Mouse (Mus musculus) gonadal fat pad, adult 2 months (tissue): ENCODE data around the gene Gm1140. TPM values are rescaled to one million over a fixed set of nuclear protein-coding genes. Genes with fewer than 3 reads are reported as not detected.
"Not testable (repeated sequence)": the region's sequence is repeated elsewhere in the genome, so short reads cannot be mapped to it uniquely, and the experiment has no call there.

Experiments used
- DNase-seq: peaks from one replicate; pipeline ENCODE4 v3.0.0-alpha.2; 2012; ENCODE audit warnings: low read depth
- polyA plus RNA-seq: library from polyadenylated mRNA; depleted of rRNA; stranded (reverse); fragments of >200 nt; gene quantifications from 2 replicates; pipeline ENCODE4 v1.2.3, GENCODE M21; 2012; rRNA removed

Gm1140 gene
- not detected in 2 replicates for polyA plus RNA-seq

- not testable (repeated sequence) for DNase-seq
Measured at GRCm38 (mm10) chrX:67693462-67693861, at the start of gene Gm1140. TSS of gene Gm1140 (minus strand) at chrX:67693562.

GRCm38 (mm10) chrX:67695398-67695797, 2.0 kb upstream of the Gm1140 start, which contains the start of gene Gm14692:
TSS of gene Gm14692 (plus strand) at chrX:67695698.
- not testable (repeated sequence) for DNase-seq

Other genes with a start within 250 kb of the Gm1140 start
- not detected in 2 replicates for gene Gm14692, start 2.1 kb upstream of the Gm1140 start, polyA plus RNA-seq
- 0.08 TPM in 1 of 2 replicates, not detected in the other for gene 4933436I01Rik, start 227.9 kb upstream of the Gm1140 start, polyA plus RNA-seq